Mouse (Mus musculus): ENCODE measurements around the gene Igf2bp3.

The Igf2bp3 gene

GRCm38 (mm10) chr6:49173265-49173664, 41.5 kb downstream of the Igf2bp3 start:
- DNase-seq = no peak

GRCm38 (mm10) chr6:49171216-49171615, 43.5 kb downstream of the Igf2bp3 start:
- no peak for DNase-seq

- no peak for DNase-seq
Observed at GRCm38 (mm10) chr6:49168648-49169047, 46.1 kb downstream of the Igf2bp3 start.

- DNase-seq = no peak
Observed at GRCm38 (mm10) chr6:49167406-49167805, 47.4 kb downstream of the Igf2bp3 start.

- DNase-seq = no peak
Observed at GRCm38 (mm10) chr6:49166318-49166717, 48.4 kb downstream of the Igf2bp3 start.

DNA sequence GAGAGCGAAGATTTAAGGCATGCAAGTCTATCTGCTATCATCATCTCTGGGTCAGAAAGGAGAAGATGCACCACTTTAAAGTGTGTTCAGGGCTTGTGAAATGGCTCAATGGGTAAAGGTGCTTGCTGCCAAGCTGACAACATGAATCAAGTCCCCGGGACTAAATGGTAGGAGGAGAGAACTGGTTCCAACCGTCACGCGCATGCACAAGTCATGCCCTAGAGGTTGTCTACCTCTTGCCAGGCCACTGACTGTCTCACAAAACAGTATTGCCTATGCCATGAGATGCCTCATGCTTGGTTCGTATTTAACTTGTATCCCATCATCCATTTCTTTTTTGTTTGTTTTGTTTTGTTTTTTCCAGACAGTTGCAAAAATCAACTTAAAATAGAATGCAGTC, 48.9 kb downstream of the Igf2bp3 start:
- no peak for DNase-seq

GRCm38 (mm10) chr6:49165101-49165500, 49.7 kb downstream of the Igf2bp3 start:
- no peak for DNase-seq

- DNase-seq = no peak
Observed at GRCm38 (mm10) chr6:49164701-49165100, 50.1 kb downstream of the Igf2bp3 start.

DNA sequence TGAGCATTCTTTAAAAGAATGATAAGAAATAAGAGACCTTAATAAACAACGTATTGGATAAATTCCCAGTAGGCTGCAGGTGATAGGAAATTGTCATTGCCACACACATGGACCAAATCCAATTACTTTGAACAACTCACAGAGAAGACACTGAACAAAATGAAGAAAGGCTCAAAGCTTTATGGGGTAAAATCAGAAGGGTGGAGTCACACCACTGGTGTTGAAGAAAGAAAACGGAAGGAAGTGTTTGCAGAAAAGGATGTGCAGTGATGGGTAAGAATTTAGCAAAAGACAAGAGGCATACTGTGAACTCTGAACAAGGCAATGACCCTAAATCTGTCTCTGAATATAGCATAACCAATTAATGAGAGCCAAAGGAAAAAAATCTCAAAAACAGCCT, 54.8 kb downstream of the Igf2bp3 start:
- DNase-seq = no peak

- DNase-seq = no peak
Observed at GRCm38 (mm10) chr6:49156826-49157175, 58.0 kb downstream of the Igf2bp3 start.

GRCm38 (mm10) chr6:49156170-49156825, 58.5 kb downstream of the Igf2bp3 start:
- no peak for DNase-seq

GRCm38 (mm10) chr6:49151465-49151864, 63.3 kb downstream of the Igf2bp3 start:
- DNase-seq = no peak

DNA sequence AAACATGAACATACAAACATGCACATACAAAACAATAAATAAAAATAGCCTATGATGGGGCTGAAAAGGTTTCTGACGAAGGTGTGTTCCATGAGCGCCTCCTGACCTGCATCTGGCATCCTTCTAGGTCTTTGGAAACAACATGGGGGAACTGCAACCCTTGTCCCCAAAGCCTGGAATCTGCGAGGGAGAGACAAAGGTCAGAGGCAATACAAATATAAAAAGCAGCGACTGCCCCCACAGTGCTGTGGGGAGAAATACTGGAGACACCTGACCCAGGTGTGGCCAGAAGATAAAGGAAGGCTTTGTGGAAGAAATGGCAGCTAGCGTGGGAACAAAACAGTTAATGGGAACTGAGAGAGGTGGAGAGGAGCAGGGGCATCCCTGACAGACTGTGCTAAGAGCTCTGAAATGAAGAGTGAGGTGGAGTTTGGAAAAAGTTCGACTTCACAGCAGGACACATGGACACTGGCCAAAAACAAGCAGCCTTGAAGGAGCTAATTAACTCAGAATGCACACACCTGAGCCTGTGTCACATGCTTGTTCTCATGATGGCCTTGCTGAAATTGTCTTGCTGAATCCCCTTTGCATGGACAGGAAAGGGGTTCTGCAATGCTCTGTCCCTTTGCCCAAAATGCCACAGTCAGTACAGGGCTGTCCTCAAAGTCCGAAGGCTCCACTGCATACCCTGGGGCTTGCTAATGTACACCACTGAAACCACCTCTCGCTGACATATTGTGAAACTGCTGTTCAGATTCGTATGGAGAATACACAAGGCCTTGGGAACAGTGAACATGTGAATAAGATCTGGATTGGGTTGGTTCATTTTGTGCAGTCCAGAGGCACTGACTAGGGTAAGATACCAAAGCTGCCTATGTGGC, 64.2 kb downstream of the Igf2bp3 start:
- no peak for DNase-seq

DNA sequence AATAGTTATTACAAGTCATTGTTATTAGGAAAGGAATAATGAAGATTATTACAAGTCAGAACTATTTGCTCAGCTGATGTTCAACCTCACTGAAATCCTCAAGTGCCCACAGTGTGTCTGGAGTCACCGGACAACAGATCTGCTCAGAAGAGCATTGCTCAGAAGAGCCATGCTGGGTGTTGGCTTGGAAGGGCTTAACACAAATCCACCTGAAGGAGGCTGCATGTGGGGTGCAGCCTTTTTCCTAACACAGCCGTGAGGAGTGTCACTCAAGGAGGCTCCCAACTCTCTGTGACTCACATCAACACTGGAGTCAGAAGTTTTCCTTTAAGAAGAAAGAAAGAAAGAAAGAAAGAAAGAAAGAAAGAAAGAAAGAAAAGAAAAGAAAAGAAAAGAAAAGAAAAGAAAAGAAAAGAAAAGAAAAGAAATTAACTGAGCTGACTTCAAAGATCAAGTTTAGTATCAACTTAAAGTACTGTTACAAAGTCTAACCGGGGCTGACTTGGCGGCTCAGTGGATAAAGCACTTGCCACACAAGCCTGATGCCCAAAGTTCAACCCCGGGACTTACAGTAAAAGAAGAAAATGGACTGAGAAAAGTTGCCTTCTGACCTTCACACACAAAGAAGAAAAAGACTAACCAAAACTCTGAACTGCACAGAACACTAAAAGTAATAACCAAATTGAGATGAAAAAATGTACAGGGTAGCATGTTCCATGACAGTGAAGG, 65.4 kb downstream of the Igf2bp3 start:
- DNase-seq = no peak

GRCm38 (mm10) chr6:49148781-49149180, 66.0 kb downstream of the Igf2bp3 start:
- DNase-seq = no peak

GRCm38 (mm10) chr6:49148368-49148767, 66.4 kb downstream of the Igf2bp3 start:
- DNase-seq = no peak

DNA sequence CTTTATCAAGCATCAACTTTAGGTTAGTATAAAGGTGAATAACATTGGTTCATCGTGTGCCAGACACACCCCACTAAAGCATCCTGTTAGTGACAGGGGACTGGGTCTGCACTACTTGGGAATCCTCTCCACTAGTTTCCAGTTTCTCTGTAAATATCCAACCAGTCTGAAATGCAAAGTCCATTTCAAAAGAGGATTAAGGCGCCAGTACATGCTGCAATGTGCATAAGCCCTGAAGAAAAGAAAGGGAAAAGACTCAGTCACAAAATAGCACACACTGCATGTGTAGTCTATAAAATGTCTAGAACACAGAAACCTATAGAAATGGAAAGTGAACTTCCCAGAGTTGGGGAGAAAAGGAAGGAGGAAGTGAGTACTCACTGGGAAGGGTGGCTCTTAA, 68.3 kb downstream of the Igf2bp3 start:
- no peak for DNase-seq

- no peak for DNase-seq
Observed at GRCm38 (mm10) chr6:49142428-49142827, 72.3 kb downstream of the Igf2bp3 start.

DNA sequence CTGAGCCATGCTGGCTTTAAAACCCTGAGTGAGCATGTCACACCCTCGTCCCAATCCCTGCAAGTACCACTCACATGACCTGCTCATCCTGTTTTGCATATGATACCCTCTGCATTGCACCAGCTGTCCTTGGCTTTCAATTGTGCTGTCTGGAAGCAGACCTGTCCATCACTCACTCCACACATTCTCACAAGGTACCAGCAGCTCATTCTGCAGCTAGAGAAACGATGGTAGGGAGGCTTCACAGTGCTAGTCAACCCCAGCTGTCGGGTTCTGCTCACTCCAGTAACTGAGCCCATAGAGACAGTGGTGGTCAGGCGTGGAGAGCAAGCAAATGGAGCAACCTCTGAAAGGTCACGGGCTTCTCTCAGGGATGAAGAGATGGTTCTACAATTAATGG, 73.6 kb downstream of the Igf2bp3 start:
- no peak for DNase-seq

DNA sequence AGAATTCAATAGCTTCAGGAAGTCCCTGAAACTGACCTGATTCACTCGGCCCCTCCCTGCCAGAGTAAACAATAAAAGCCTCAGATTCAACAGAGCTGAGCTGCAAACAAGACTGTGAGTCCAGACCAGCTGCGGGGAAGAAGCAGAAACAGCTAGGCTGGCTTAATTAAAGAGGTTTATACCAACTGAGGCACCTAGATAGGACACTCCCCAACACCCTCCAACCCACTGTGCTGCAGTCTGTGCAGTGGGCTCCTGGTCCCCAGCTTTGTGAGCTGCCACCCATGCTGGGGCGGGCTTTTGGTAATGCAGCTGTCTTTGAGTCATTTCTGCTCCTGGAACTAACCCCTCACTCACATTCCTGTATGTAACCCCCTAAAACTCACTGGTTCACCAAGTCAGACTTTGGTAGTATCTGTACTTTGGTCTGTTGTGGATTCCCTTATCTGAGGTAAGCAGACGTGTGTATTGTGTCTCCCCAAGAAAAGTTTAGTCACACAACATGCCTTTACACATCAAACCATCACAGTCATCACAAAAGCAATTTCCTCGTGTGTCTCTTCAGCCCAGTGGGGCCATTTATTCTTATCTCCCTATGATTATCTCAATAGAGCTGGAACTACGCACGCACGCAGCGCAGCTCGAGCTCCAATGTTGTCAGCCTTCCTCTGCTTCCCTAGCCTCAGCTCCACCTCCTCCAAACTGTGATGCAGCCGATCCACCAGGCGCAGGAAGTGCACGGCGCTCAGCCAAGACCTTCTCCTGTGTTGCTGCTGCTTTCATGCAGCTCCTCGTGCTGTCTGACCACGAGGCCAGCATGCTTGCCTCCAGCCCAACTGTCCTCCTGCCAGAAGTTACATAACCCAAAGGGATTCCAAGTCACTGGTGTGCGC, 76.4 kb downstream of the Igf2bp3 start:
- no peak for DNase-seq

DNA sequence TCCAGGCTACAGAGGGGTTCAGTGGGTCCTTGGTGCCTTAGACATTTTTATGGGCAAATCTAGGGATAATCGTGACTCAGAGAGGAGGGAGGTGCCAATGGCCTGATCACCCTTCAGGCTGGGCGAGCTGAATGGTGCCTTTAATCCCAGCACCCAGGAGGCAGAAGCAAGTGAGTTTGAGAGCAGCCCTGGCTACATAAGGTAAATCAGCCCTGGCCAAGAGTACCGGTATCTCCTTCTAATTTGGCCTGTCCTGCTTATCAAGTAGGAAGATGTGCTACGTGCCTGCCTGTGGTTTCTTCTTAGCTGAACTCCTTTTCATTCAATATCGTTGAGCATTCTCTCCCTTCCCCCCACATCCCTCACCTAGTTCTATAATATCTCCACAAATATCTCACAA, 78.0 kb downstream of the Igf2bp3 start:
- DNase-seq = no peak

GRCm38 (mm10) chr6:49132352-49133090, 82.2 kb downstream of the Igf2bp3 start:
- DNase-seq = no peak
